Mouse (Mus musculus) right cerebral cortex, adult 18-20 months (tissue): ENCODE results near the gene Kiz.

Experiments used
- DNase-seq: peaks from one replicate; pipeline ENCODE4 v3.0.0; 2022; ENCODE audit warnings: mixed read lengths

Gene Kiz

DNA sequence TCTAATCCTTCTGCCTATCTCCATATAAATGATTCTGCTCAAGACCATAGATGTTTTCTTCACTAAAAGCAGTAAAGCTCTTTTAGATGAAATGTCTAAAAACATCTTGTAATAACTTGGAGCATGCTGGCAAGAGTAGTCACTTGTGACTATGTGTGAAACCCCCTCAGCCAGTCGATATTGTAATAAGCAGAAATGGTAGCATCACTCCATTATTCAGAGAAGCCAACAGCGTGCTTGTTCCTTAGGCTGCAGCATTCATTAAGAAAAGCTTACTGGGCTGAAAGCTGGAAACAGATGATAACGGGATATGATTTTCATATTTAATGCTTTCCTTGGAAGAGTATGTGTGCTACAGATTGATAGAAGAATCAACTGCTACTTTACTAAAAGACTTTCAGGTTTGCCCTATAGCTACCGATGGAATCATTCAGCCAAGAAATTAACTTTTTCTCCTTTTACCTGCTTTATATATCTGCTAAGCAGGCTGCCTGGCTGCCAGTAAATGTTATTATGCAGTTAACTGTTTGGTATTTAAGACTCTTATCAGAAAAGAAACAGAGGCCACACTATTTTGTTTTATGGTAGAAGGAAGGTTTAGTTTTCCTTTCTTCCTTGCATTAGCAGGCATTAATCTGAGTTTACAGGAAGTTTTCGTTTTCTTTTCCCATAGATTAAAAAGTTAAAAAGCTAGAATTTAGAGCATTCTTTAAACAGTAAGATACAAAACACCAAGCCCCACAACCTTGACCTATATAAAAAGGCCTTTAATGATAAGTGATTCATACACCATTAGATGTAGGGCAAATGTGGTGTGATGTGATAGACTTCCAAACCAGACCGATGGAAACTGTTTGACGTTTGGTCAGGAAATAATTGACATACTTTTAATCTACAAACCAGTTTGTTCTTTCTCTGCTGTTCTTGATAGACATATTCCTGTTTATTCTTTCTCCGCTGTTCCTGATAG lies 15.9 kb downstream of the Kiz start:
- no peak for DNase-seq

DNA sequence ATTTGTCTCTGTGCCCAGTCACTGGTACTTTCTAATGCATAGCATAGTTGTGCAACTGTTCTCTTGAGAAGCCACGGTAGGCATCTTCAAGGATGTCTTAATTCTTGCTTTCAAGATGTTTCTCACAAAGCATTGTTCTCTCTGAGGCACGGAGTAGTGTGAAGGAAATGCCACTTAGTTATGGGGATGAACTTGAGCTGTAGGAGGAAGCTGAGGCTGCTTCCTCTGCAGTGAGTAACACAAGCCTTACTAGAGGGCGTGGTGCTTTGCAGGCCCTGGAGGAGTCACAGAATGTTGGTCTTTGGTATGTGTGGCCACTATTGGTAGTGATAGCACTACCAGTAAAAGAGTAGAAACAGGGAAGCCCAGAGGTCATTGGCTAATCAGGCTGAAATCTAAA lies 17.0 kb downstream of the Kiz start:
- DNase-seq, result no peak

DNA sequence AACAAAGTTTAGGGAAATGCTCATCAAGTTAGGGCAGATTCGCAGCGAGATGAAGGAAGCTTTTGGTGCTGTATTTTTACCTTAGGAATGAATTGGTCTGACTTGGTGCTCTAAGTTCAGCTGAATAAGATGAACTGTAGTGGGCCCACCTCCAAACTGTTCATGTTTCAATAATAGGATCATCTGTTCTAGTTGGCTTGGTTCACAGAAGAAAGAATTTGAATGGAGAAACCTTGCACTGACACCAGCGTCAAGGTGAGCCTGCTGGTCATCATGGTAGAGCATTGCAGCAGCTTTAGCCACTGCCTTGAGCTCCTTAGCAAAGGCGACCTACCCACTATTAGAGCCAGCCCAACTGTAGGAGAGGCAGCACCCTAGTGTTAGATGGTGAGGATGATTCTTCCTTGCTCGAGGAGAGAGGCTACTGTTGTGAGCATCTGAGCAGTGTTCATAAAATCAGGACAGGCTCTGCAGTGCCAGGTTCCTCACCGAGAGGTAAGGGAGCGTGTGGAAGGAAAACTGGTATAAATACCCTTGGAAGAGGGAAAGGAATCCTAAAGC lies 18.3 kb downstream of the Kiz start:
- no peak for DNase-seq

DNA sequence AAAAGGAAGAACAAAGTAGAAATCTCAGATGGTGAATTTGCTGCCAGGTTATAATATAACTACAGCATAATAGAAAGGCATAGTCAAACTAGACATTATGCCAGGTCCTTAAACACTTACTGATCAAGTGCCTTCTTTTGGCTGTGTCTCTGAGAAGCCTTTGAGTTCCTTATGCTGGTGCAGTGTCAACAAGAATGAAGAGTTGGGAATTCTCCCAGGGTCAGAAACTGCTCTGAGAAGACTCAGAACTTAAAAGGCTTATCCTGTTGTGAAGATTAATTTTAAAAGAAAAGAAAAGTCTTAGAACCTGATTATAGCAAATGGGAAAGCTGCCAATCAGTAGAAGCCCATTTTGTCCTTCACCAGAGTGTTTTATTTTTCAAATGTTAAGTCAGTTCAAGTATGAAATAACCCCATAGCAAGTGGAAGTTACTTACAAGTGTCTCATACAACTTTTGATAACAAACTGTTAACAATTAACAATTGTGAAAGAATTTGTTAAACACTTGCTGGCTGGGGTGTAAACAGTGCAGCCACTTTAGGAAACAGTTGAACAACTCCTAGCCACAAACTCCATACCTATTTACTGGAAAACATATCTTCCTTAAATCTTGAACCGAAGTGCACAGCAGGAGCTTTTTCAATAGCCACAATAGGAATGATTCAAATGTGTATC lies 21.9 kb downstream of the Kiz start:
- DNase-seq, result no peak

DNA sequence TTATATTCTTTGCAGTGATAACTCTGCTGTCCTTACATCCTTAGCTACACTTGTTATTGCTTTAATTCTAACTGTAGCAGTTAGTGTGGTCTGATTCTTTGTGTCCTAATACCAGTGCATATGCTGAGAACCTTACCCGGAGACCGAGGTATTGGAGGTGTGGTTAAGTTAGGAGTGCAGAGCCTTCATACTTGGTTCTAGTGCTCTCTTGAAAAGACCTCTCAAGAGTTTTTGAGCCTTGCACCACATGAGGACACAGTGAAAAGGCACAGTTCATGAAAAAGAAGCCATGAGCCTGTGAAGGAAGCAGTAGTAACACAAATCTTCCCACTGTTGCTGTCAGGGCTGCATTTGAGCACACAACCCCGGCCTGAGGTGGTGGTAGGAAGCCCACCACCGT lies 26.0 kb downstream of the Kiz start:
- no peak for DNase-seq

DNA sequence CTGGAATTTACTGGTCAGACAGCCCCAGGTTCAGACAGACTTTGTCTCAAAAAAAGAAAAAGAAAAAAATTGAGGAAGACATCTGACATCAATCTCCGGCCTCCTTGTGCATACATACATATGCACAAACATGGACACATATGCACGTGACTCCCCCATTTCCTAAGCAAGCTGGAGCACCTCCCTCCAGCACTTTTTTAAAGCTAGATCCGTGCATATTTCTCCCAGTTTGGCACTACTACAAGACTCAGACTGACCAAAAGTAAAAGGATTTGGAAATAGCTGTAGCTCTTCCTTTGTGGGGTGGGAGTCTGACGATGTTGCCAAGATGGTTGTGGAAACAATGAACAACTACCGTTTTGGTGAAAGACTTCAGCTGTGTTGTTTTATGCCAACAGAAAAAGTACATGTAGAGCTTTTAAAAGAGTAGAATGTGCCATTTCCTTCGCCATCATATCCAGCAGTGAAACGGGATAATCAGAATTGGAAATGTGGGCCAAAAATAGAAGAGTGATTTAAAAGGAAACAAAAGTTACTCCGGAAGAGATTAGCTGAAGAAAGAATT lies 28.7 kb downstream of the Kiz start:
- no peak for DNase-seq

DNA sequence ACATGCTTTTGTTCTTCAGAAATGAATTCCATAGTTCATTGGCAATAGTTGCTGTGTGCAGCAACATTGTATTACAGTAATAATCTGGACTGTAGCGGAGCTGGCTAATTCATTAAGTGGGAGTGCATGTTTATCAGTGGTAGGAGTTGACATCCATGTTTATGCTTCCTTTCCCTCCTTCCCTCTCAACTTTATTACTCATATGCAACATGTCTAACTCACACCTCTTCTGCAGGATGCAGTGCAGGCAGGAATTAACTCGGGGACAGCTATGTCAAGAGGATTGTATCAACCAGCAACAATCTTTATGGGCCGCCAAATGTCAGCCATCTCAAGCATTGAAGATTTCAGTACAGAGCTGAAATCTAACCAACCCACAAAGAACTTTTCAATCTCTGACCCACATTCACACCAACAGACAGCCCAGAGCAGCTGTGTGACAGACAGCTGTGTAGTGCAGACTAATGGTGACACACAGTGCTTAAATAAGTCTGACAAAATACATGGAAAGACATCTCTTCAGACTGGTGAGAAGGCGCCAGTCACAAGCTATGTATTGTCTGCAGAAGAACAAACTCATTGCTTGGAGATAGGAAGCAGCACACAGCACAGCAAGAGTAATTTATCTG lies 33.2 kb downstream of the Kiz start:
- DNase-seq, result no peak

DNA sequence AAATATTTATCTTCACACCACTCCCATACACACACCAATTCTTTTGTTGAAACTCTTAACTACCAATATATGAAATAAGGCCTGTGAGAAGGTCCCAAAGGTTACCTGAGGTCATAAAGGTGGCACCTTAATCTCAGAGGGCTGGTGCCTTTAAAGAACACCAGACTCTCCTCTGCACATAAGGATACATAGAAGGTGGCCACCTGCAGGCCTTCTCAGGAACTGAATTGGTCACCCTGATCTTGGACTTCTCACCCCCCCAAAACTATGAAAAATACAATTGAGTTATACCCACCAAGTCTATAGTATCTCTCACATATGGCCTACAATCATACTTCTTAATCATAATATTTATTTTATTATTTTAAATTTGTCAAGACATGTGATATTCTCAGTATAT lies 43.3 kb downstream of the Kiz start:
- no peak for DNase-seq

DNA sequence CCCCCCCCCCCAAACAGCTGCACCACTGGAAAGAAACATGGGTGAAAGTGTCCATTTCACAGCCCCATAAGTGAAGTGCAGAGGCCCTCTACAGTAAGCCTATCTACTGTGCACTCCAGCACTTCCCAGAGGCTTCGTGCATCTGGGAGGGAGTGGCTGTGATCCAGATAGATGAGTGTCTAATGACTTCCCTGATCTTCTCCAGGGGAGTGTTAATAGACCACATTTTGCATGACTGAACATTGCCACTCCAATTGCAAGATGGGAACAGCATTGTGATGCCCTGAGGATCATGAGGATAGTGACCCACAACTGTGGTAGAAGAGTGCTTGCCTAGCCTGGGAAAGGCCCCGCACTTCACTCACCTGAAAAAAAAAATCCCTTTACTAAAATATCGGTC lies 60.4 kb downstream of the Kiz start:
- no peak for DNase-seq

DNA sequence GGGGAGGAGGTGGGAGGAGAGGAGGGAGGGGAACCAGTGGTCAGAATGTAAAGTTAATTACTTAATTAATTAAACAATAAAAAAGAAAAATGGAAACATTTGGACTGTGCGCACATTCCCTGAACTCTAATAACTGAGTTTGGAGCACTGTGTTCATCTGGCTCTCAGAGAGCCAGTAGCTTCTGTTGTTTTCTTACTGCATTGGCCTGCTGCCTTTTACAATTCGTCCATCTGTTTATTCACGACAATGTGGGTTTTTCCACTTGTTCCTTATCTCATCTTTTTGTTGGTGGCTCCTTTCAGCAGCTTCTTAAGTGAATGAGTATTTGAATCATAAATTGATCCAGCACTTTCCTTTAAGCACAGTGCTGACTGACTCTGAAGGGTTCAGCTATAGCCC lies 62.1 kb downstream of the Kiz start:
- no peak for DNase-seq

DNA sequence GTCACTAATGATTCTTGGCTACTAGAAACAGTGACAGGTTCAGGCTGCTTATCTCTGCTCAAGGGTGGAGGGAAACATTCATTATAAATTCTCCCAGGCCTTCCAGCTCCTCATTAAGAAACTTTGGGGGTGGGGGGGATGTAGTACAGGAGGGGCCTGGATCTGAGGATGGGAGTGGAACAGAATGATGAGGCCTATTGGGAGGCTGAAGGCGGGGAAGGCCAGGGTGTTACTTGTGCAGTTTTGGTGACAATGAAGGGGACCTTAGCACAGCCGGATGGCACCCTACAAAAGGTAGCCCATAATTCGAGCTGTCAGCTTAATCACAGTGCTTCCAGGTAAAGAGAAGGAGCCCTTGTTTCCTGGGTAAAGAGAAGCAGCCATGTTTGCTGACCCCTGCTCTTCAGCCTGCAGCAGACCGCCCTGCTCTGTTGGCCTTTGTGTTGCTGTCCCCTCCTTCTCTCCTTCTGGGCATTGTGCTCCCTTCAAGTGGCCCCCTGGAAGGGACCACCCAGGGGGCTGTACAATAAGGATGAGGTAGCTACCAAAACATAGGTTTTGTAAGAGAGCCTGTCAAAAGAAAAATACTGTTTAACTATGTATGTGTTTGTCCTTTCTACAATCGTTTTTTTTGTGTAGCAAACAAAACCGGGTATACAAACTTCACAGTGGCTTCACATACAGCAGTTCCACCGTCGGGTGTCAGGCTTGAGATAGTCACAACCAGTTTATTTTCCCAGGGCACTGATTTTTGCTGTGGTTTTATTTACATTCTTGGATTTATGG lies 64.9 kb downstream of the Kiz start:
- no peak for DNase-seq

DNA sequence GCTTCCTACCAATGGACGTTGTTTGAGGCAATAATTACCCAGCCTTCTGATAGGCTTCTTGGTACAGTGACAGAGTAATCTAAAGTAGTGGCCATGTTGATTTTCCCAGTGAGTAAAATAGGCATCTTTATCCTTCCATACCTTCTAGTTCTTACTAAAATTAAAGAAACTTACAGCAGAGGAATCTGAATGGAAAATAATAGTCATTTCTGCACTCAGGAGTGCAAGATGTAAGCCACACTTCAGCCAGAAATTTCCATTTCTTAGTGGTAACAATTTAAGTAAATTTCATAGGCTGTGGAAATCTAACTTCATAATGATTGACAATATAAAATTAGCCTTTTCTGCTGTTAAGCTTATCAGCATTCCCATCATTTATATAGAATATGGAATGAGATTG lies 69.6 kb downstream of the Kiz start:
- no peak for DNase-seq

DNA sequence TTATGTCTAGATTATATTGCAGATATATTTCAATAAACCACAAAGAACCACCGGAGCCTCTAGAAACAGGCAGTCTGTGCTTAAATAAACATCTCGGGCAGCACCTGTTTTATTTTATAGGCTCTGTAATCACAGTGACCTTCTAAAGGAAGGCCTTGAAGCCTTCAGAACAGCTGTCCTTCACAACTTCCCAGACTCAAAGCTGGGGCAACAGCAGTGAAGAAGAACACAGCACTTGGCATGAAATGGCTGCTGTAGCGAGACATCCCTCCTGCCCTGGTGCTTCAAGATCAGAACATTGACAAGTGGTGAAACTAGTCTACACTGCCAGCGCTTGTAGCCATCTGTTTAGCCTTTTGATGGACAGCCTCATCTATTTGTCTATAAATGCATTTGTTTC lies 70.2 kb downstream of the Kiz start:
- DNase-seq, result no peak

DNA sequence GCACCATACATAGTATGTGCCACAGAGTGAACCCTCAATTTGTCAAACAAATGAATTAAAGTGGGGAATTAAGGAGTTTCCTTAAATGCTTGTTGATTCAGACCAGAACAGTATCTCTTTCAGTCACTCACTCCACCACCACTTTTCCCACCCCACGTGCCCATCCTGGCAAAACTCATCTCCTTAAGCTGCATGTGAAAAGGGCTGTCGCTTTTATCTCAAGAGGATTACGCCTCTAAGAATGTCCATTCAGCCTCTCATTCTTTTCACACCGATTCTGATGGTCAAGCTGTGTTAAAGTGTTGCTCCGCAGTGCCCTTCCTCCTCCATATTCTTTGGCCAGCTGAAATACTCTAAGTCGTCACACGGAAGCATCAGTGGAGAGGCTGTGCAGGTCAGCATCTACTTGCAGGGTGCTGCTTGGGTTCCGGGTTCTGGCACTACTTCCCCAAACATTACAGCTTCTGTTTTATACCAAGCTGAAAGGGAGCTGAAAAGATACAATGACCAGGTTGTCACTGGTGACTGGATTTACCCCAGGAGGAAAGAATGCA lies 92.6 kb downstream of the Kiz start:
- no peak for DNase-seq

DNA sequence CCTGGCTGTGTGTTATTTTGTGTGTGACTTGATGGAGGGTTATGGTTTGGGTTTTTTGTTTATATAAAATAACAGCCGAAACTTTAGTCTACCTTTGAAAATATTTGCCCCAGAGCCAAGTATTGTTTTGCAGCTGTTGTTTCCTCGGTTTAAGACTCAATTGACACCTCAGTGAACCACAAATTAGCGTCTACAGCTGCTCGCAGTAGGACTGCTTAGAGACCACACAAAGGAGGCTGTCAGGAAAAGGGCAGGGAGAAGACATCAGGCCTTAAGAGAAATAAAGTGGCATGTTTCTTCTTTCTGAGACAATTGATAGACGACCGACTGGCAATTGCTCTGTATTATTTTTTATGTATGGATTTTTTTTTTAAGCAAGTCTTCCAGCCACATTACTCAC lies 100.7 kb downstream of the Kiz start:
- DNase-seq, result no peak

DNA sequence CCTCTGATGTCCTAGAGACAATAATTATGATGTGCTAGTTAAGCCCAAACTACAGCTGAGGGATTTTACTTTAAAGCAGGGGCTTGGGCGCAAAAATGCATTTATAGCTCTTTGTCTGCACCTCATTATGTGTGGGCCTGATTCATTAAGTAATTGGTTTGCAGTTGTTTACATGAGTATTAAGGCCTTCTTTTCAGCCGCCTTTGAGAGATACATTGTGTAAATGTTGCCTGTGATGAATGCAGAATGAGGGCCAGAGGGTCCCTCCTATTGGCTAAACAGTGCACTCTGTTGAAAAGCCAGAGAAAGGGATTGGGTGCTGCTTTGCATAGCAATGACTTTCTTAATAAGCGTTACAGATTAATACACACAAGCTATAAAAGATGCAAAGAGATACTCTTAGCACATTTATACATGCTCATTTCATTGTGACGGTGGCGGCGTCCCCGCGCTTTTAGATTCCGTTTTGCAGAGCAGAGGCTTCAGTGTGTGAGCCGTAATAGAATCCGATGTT lies 102.8 kb downstream of the Kiz start:
- DNase-seq, result peak; percentile 30

DNA sequence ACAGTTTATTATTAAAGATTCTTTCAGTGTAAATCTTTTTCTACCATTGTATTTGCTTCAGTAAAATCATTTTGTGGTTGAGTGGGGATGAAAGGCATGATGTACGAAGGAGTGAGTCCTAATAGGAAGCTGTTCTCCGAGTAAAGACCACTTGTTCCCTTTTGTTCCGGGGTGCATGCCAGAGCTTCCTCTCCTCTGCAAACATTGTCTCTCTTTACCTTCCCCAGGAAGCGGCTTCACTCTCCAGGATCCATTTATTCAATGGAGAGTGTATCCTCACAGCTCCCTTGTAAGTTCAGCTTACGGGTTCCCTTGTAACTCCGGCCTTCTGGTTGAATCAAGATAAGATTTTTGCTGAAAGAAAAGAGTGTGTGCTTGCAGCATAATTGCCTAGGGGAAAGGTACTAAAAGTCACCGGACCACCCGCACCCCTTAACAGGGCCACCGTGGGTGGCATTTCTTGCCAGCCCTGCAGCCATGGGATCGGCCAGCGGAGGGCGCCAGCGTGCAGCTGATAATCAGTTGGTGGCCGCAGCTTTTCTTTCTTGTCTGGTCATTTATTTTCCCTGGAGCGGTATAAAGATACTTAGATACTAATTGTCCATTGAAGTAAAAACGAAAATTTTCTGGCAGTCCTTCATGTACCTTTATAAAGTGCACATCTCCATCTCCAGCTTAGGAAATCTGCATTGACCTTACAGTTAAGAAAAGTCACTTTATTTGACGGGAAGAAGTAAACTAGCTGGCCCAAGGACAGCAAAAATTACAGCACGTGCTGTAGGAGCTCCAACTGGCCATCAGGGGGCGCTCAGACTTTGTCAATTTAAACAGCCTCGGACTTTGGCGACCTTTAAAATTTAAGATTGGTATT lies 103.5 kb downstream of the Kiz start:
- peak; percentile 80 for DNase-seq

DNA sequence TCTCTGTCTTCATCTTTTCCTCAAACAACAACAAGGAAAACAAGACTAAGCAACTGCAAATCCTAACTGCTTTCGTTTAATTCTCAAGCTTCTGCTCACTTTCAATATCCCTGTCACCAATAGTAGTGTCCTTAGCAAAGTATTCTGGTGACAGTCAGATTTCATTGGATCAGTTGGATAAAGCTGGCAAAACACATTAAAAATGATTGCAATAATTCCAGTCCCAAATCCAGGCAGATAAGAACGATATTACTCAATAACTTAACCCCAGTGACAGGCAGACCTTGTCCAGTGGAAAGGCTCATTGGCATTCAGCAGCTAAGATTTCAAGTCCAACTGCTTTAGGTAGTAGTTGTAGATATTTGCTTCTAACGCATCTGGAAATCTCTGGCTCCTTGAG lies 119.4 kb downstream of the Kiz start:
- DNase-seq, result no peak

DNA sequence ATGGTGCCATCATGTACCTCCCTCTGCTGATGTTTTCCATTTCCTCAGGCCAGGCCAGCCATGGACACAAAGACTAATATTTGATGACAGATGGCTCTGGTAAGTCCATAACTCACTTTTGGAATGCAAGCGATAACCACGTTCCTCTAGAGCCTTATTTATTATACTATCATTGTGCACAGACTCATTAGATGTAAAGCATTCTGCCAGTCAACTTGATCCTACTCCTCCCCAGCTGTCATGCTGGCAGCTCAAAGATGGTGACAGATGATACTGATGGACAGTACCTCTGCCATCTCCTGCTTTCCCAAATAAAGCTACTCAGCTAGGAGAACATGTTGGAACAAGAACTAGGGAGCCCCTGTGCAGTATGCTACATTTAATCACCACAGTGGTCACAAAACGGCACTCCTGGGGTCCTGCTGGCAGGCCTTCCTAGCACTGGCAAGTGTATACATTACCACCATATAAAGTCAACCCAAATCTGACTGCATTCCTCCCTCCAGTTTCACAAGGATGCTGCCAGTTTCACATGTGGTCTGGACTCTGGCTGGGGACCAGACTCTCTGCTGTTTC lies 119.9 kb downstream of the Kiz start:
- DNase-seq, result no peak

DNA sequence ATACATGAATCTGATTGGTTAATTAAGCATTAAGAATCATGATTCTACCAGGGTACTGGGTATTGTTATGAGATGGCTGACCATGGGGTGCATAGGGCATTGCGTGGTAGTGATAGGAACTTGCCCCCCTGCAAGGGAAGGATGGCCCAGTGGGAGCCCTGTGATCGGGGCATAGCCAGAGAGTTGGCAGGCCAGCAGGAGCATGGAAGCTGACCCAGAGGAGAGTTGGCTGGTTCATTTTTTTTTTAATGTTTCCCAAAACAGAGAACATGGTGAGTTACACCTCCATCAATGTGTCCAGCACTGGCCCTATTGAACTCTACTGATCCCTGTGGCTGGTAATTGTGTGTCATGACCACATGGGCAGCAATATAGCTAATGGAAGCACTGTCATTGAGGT lies 127.1 kb downstream of the Kiz start:
- DNase-seq, result no peak
